Mouse (Mus musculus) kidney, postnatal 10 days (tissue): ENCODE measurements around the gene Ctps2.
A peak's percentile ranks its signal among the peaks of the same experiment; 100 is the strongest.
"Not testable (repeated sequence)": the region's sequence is repeated elsewhere in the genome, so short reads cannot be mapped to it uniquely, and the experiment has no call there.

Experiments used
- DNase-seq: peaks from one replicate; pipeline ENCODE4 v3.0.0; 2021; ENCODE audit warnings: mixed read lengths

Ctps2 gene

GRCm38 (mm10) chrX:162900938-162901337 is at the start of gene Ctps2:
TSS of gene Ctps2 (plus strand) at chrX:162901238.
- no peak for DNase-seq

GRCm38 (mm10) chrX:162868294-162868965 is 32.6 kb upstream of the Ctps2 start:
- DNase-seq: no peak

GRCm38 (mm10) chrX:162871734-162872517 is 29.1 kb upstream of the Ctps2 start:
- DNase-seq: peak; percentile 23

- DNase-seq: no peak
Observed at GRCm38 (mm10) chrX:162873761-162874160, 27.3 kb upstream of the Ctps2 start.

- DNase-seq: no peak
Observed at GRCm38 (mm10) chrX:162878236-162878635, 22.8 kb upstream of the Ctps2 start.

GRCm38 (mm10) chrX:162887931-162888511 is 13.0 kb upstream of the Ctps2 start, which contains the start of gene Syap1:
TSS of gene Syap1 (minus strand) at chrX:162888447.
- peak; percentile 94 for DNase-seq

- not testable (repeated sequence) for DNase-seq
Observed at GRCm38 (mm10) chrX:162888575-162889223, 12.3 kb upstream of the Ctps2 start.

DNA sequence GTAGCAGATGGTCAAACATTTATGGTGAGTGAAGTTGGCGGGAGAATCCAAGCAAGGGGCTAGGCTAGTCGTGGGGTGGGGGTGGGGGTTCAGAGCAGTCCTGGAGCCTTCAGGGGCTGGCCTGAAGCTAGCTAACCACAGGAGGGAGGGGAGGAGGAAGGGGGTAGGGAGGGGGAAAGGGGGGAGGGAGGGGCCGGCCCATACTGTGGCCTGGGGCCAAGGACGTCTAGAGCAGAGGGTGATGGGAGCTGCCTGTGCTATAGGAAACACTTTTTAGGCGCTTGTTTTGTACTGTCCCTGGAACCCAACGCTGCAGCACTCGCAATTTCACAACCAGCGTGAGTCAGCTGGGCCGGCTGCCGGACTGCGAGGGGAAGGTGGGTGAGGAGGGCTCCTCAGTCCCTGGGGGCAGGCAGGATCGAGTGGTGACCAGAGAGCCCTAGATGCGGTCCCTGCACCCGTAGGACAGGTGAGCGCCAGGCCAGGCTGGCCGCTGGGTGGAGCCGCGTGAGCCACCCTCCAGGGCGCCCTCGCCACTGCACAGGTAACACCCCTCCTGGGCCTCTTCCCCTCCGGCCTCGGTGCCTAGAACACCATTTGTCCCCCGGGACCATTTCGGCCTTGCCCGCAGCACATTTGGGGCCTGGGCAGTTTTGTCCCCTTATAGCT is 467 bp downstream of the Ctps2 start:
- DNase-seq: peak; percentile 67

DNA sequence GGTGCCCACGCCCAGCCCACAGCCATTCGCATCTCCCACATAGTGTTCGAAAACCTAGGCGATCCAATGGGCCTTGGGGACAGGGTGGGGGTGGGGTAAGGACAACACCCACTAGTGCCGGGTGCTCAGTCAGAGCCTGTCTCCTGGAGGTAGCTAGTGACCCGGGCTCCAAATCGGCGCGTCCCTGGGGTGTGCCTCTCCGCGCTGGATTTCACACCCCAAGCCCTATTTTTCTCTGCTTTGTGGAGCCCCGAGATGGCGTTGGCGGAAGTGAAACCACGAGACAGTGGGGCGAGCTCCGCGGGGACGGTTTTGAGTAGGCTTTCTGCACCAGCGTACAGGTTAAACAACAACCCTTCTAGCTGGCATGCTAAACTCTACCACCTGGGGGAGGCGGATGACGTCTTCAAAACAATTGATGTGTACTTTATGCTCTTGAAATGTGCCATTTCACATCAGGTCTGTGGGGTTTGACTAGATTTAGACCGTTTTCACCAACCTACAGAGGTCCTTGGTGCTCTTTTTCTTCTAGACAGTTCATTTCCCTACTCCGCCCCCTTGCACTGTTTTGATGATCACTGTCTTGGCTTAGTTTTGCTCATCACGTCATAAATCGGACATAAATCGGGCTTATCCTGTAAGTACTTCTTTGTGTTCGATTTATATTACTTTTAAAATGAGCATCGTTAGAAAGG is 1.1 kb downstream of the Ctps2 start:
- peak; percentile 55 for DNase-seq

DNA sequence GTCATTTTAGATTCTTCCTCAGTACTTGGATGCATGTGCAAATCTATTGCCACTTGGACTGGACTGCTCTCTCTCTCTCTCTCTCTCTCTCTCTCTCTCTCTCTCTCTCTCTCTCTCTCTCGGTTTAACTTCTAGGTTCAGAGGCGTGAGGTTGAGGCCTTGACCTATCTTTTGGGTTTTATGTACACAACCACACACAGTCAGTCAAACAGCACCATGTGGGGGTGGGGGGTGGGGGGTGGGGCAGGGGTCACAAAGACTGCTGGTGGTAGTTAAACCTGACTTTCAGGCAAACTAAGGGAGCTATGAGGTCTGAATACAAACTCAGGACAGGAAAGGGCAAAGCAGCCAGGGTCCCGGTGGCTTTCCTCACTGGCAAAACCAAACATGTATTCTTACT is 6.5 kb downstream of the Ctps2 start:
- DNase-seq: no peak

DNA sequence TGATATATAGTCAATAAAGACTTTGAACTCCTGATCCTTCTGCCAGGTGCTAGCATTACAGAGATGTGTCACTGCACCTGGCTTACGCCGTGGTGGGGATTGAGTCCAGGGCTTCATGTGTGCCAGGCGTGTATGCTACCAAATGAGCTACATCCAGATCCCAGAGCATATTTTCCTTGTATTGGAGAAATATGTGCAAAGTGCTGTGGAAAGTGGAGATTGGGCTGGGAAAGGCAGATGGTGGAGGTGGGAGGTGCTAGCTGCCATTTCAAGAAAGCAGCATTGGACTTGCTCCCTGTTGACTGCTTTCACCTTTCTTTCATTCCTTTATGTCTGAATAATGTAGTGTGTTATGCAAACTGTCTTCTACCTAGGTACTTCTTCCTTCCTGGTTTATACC is 12.6 kb downstream of the Ctps2 start:
- DNase-seq: no peak

DNA sequence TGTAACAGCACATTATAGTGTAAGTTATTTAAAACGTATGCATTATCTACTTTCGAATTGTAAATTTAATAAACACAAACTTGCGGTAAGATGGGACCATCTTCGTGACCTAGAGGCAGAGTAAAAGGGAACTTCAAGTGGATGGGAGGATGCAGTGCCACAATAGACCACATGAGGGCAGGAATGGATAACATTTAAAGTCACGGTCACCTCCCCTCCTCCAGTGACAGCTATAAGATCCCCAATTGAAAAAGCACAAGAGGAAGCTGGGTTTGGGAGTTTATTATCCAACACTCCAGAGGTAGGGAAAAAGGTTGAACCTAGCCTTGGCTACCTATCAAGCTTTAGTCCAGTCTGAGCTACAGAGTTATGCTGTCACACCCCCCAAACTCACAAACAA is 14.7 kb downstream of the Ctps2 start:
- DNase-seq: peak; percentile 75

DNA sequence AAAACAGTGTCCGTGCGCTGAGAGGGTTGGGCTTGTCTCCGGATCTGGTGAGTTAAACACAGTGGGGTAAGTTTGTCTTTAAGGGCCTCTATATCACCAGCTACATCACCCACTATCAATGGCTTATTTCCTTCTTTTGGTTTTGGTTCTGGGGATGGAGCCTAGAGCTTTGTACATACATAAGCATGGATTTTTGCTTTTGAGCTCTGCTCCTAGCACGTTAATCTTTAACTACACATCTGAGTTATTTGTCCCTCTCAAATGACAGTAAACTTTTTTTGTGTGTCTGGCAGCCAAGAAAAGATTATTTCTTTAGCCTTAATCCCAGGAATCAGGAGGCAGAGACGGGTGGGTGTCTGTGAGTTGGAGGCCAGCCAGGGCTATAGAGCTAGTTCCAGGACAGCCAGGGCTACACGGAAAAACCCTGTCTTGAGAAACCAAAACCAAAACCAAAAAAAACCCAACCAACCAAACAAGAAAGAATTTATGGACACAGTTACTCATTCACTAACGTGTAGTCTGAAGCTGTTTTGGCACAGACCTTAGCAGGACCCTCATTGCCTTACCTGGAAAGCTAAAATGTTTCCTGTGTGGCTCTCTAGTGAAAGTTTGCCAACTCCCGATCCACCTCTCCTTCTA is 20.6 kb downstream of the Ctps2 start:
- peak; percentile 13 for DNase-seq

DNA sequence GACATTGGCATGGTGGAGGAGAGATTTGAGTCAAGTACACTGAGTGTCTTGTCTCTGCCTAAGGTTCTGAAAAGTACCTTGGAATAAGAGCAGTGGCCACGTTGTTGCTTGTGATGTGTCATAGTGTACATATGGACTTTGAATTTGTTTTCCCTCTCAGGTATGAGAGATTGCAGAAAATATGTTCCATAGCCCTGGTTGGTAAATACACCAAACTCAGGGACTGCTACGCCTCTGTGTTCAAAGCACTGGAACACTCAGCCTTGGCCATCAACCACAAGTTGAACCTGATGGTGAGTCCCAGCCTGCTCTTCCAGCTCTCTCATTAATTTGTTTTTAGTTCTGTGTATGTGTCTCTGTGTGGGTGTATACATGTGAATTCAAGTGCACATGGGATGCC is 30.4 kb downstream of the Ctps2 start:
- no peak for DNase-seq

GRCm38 (mm10) chrX:162942027-162942426 is 41.0 kb downstream of the Ctps2 start:
- no peak for DNase-seq

GRCm38 (mm10) chrX:162949811-162950439 is 48.9 kb downstream of the Ctps2 start:
- peak; percentile 62 for DNase-seq

- DNase-seq: no peak
Observed at GRCm38 (mm10) chrX:162957921-162958320, 56.9 kb downstream of the Ctps2 start.

DNA sequence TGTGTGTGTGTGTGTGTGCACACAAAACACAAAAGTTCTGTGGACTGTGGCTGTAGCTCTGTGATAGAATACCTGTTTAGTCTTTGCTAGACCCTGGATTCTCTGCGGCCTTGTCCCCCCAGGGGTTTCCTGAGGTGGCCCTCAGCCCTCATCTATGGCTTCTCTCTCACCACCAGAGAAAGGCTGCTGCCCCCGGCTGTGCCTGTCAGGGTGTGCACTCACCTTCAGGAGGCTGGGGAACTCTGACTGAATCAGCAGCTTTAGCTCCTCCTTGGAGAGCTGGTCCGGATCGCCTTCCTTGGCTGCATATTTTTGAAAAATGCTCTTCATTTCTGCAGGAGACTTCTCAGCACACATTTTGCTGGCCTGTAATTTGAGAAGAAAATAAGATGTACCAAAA is 62.8 kb downstream of the Ctps2 start:
- peak; percentile 11 for DNase-seq

DNA sequence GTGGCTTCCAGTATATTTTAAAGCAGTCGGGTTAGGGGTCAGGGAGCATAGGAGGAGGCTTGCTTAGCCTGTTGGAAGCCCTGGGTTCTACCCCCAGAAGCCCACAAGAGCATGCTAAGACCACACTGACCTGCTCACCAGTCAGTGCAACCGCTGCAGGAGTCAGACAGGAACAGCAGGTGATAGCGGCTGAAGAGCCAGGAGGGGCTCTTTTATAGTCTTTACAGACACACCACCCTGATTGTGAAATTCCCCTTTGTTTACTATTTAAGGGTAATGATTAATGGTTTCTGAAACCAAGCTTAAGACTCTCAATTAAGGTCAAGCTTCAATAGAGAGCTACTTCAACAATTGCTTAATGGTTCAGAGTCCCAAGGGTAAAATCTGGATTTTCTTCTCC is 63.3 kb downstream of the Ctps2 start, which contains the start of gene S100g:
TSS of gene S100g (minus strand) at position 217 of the 400 bp plus-strand sequence.
- peak; percentile 15 for DNase-seq

DNA sequence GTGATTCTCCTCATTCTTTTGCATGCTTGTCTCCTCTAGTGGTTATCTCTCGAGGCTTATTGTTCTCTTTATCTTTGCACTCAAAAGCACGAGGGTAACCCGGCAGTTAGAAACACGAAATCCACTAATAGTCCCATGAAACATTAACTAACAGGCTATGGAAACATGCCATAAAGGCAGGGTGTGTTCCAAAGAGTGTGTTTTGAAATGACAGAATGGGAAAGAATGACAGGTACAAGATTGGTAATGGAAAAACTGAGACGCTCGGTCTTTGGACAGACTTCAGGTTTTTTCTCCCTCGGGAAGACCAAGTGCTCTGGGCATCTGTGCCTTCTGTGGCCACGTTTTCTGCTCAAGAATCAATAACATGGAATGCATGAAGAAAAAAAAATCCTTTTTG is 66.4 kb downstream of the Ctps2 start:
- no peak for DNase-seq

- DNase-seq: no peak
Observed at GRCm38 (mm10) chrX:162976194-162976593, 75.2 kb downstream of the Ctps2 start.
